Mouse (Mus musculus) ovary, postnatal 10 days (tissue): ENCODE data around the gene Samd1.

ENCODE experiments used
- DNase-seq: peaks from one replicate; pipeline ENCODE4 v3.0.0; 2022; ENCODE audit warnings: low spot score

Gene Samd1

DNA sequence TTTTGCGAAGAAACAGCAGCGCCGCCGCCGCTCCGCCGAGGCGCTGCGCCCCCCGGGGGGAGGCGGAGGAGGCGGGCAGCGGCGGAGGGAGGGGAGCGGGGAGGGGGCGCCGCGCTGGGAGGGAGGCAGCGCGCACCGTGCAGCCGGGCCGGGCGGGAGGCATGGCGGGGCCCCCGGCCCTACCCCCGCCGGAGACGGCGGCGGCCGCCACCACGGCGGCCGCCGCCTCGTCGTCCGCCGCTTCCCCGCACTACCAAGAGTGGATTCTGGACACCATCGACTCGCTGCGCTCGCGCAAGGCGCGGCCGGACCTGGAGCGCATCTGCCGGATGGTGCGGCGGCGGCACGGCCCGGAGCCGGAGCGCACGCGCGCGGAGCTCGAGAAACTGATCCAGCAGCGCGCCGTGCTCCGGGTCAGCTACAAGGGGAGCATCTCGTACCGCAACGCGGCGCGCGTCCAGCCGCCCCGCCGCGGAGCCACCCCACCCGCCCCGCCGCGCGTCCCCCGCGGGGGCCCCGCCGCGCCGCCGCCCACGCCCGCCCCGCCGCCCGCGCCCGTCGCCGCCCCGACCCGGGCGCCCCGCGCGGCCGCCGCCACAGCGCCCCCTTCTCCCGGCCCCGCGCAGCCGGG is at the start of gene Samd1:
Gene Samd1 (plus strand): TSS at position 162 of the 631 bp plus-strand sequence.
- no peak for DNase-seq

DNA sequence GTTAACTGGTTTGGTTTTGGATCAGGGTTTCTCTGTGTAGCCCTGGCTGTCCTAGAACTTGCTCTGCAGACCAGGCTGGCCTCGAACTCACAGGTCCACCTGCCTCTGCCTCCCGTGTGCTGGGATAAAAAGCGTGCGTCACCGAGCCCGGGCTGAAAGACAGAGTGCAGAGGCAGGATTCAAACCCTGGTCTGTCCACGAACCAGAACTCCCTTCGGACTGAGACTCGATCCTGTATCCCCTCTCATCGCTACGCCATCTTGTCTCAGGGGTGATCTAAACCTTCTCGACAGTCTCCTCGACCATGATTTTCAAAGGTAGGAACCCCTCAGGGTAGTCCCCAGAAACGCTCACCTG is 42.7 kb upstream of the Samd1 start:
- DNase-seq, result no peak

- peak; percentile 77 for DNase-seq
Observed at GRCm38 (mm10) chr8:83955106-83955957, 42.1 kb upstream of the Samd1 start, which contains the start of the genes Gm10644 and Asf1b. Gm10644 (minus strand) TSS chr8:83955205. Asf1b (plus strand) TSS chr8:83955507.

- no peak for DNase-seq
Observed at GRCm38 (mm10) chr8:83955958-83956218, 41.6 kb upstream of the Samd1 start.

GRCm38 (mm10) chr8:83956789-83957188 is 40.7 kb upstream of the Samd1 start:
- DNase-seq, result no peak

DNA sequence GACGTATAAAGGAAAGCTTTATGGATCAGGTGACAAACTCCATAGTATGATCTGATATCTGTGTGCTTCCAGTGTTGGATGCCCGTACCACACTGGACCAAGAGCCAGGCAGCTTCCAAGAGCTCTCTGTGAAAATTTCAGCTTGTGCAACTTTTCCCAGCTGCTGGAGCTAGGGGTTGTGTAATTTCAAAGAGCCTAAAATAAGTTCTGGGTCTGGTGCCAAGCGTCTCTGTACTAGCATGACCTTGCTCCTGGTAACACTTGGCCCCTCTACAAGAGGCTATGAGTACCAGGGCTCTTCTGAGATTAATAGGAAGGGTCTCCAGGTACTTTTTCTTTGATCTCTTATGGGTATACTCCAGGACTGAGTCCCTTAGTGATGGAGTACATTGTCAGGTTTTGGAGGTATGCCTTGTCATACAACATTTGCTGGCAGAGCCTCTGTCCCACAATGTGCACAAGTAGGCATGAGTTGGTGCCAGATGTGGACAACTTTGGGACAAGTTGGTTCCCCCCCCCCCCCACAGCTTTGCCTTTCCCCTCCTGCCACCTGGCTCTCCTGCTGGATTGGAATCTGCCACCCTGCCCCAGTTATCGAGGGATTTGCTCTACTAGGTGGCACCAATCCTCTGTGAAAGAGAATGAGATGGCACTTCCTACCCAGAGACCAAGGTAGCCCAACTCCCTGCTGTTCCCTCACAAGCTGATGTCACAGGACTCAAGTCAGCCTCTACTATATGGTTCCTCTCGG is 33.3 kb upstream of the Samd1 start:
- DNase-seq, result no peak

GRCm38 (mm10) chr8:83967701-83968100 is 29.8 kb upstream of the Samd1 start:
- DNase-seq, result no peak

- no peak for DNase-seq
Observed at GRCm38 (mm10) chr8:83971121-83971520, 26.4 kb upstream of the Samd1 start.

GRCm38 (mm10) chr8:83971661-83972060 is 25.8 kb upstream of the Samd1 start:
- DNase-seq, result no peak

DNA sequence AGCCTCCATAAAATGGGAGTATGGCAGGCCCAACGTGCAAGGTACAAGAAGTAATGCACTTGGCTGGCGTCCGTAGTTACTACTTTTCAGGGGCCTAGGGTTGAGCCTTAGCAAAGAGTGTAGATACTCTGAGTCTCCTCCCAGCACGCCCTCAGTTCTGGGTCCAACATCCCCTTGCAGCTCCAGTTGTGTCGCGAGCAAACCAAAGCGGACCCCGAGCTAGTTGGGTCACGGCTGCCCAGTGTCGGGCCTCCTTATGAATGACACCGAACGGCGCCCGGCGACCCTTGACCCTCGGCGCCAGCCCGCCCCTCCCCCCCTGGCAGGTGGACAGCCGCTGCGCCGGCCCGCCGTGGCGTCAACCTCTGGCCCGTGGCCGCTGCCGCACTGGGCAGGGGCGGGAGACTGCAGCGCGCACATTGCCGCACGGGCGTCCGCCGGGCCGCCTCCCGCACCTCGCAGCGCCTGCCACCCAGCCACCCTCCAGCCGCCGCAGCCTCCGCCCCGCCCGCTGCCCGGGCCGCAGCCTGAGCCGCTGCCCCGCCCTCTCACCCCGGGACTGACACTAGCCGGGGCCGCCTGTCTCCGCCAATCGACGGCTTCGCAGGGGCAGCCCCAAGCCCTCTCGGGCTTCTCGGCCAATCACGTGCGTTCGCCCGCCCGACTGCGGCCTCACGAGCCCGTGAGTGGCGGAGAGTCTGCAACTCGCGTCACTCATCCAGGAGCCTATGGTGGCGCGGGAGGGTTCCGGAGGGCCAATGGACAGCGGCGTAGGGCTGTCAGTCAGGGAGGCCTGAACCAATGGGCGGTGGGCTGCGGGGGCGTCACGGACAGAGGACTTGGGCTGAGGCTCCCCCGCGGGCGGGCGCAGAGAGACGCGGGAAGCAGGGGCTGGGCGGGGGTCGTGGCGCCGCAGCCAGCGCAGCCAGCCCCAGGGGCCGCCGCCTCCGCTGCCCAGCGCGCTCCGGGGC is 25.0 kb upstream of the Samd1 start, which contains the start of gene Prkaca:
Gene Prkaca (plus strand): TSS at position 844 of the 971 bp plus-strand sequence.
- DNase-seq, result peak; percentile 96

DNA sequence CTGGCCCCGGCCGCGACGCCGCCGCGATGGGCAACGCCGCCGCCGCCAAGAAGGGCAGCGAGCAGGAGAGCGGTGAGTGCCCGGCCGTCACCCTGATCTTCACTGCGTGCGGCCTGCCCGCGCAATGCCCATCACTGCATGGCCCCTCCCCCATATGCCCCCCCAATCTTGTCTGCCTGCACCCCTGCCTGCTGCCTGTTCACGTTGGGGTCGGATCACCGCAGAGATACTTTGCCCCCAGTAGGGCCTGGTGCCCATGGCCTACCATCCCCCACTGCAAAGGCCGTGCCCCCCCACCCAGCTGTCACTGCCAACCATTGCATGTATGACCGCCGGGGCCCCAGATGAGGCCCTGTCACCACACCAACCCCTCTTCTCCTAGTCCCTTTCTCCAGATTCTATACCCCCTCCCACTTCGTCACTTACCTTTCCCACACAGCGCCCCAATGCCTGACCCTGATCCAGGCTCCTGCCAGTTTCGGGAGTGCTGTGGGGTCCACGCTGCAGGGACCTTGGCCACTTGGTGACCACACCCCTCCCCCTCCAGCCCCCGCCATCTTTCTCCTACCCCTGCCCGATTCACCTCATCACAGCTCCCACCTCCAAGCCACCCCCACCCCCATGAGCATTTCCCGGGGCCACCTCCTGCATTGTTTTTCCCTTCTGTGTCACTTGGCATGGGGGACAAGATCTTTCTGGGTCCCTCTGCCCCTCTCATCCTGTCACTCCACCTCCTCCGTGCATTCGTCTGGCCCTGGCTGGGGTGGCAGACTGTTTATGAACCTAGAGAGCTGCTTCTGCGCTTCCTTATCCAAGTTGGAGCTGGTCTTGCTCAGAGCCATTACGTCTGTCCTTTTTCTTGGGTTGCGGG is 24.1 kb upstream of the Samd1 start:
- no peak for DNase-seq

- no peak for DNase-seq
Observed at GRCm38 (mm10) chr8:83974521-83974920, 23.0 kb upstream of the Samd1 start.

DNA sequence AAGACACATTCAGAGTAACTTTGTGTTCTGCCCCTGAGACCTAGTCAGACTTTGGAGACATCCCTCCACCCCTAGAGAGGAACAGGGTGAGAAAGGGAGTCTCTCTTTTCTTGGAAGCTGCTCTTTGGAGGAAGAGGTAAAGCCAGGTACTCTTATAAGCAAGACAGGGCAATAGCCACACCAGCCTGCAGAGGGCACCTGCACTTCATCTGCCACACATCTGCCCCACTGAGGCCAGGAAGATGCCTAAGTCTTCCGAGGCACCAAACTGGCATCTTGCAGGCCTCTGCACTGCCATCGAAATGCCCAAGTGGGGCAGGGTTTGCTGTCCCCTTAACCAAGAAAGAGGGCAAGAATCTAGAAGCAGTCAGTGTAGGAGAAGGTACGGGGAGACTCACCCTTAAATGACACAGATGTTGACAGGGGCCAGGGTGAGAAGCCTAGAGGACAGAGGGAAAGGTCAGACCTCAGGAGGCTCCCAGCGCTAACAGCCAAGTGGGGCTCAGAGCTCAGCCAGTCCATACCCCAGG is 21.3 kb upstream of the Samd1 start:
- no peak for DNase-seq

GRCm38 (mm10) chr8:83976779-83977350 is 20.6 kb upstream of the Samd1 start:
- no peak for DNase-seq

DNA sequence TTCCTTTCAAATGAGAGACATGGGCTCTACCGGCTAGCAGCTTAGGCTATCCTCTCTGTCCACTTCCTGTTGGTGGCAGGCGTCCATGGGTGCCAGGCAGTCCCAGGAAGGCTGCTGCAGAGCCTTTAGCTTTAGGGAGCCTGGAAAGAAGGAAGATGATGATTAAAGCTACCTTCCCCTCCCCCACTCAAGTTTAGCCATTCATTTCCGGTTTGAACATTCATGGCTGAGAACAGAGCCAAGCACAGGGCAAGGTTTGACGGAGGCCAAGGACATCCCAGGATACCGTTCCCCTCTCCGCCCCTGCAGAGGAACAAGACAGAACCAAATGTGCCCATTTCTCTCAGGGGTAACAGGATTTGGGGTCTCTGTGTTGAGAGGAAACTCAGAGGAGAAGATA is 19.8 kb upstream of the Samd1 start:
- no peak for DNase-seq

DNA sequence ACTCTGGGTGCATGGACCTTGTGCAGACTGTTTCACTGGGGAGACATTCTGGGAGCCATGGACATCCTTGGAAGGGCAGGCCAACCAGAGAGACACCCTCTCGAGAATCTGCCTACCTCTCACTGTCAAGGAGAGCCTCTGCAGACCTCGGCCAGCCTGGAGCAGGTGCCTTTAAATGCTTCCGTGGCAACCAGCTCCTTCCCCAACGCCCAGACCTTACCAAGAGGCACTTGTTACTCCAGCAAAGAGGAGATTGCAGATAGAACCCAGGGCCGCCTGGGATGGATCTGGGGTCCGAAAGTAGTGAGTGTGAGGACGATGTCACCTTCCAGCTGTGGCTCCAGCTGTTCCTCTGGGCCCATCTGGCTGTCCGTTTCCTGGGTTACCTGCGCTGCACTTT is 19.3 kb upstream of the Samd1 start:
- no peak for DNase-seq

DNA sequence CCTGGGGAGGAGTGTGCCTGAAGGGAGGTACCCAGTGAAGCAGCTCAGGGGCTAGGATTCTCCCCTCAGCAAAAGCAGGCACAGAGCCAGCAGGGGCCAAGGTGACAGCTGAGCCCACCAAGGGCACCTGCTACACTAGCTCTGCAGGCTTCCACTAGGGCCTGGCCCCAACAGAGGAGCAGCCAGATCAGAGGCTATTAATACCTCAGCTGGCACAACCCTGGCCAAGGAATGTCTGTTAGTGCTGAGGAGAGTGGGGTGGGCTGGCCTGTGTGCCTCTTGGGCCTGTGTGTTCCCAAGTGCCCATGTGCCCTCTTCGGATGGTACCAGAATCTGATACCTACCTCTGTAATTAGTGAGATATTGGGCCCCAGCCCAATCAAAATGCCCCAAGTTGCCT is 17.2 kb upstream of the Samd1 start:
- DNase-seq, result no peak

GRCm38 (mm10) chr8:83980845-83981244 is 16.6 kb upstream of the Samd1 start:
- DNase-seq, result no peak

GRCm38 (mm10) chr8:83981533-83981932 is 15.9 kb upstream of the Samd1 start:
- no peak for DNase-seq

- no peak for DNase-seq
Observed at GRCm38 (mm10) chr8:83982449-83982848, 15.0 kb upstream of the Samd1 start.
